Mouse (Mus musculus) right cerebral cortex, postnatal 14 days (tissue): ENCODE measurements around the gene Shtn1.
A peak's percentile ranks its signal among the peaks of the same experiment; 100 is the strongest.

Experiments used
- DNase-seq: peaks from one replicate; pipeline ENCODE4 v3.0.0; 2022

The Shtn1 gene

GRCm38 (mm10) chr19:58963011-58963410 is 112.9 kb downstream of the Shtn1 start:
- DNase-seq: no peak

DNA sequence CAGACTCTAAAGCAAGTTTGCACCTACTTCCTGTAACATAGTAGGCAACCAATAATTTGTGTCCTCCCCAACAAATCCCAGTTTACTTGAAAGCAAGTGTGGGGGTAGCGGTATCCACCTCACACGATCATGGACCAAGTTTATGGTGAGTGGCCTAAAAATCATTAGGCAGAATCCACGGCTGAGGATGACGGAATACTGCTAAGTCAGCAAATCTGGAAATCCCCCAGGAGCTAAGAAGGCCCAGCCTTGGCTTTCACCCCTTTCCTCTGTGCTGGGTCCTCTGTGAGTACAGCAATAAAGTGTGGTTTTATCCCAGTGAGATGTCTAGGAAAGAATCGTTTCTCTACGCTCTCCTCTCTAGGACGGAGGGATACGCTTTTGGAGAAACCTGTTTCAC is 121.1 kb downstream of the Shtn1 start:
- DNase-seq: no peak

DNA sequence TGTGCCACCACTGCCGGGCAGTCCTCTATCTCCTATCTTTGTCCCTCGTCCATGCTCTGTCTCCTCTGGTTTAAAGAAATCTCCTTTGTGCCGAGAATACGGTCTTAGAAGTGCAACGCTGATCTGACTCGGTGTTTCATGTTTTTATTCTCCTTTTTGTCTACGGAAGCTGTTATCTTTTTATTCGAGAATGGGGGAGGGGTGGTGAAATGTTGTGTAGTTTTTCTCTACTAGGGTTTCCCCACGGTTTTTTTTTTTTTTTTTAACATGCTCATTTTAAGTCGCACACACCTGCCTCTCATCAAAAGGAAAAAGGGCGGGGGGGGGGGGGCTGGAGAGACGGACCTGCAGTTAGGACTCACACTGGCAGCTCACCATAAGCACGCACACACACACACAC is 123.7 kb downstream of the Shtn1 start:
- DNase-seq: no peak

- DNase-seq: no peak
Measured at GRCm38 (mm10) chr19:58951521-58951920, 124.4 kb downstream of the Shtn1 start.

GRCm38 (mm10) chr19:58945959-58946358 is 129.9 kb downstream of the Shtn1 start:
- no peak for DNase-seq

- DNase-seq: peak; percentile 94
Measured at GRCm38 (mm10) chr19:58942841-58943828, 132.8 kb downstream of the Shtn1 start, which contains the start of the genes Eno4 and Hspa12a. Eno4 (plus strand) TSS chr19:58943425. Hspa12a (minus strand) TSS chr19:58943654.

DNA sequence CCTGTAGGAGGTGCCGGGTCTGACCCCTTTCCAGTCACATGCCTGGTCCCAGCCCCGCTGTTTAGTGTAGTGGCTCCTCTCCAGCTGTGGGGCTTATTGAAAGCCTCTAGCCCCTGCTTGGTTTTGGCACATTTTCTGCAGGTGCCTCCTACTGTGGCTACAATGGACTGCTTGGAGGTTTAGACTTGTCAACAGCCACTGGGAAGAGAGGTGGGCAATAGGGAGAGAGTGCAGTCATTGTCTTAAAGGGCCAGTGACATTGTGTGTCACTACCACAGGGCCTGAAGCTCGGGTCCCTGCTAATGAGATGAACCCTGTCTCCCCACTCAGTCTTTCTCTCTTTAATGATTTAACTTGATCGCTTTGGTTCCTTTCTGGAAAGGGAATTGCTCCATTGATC is 142.8 kb downstream of the Shtn1 start:
- DNase-seq: no peak

DNA sequence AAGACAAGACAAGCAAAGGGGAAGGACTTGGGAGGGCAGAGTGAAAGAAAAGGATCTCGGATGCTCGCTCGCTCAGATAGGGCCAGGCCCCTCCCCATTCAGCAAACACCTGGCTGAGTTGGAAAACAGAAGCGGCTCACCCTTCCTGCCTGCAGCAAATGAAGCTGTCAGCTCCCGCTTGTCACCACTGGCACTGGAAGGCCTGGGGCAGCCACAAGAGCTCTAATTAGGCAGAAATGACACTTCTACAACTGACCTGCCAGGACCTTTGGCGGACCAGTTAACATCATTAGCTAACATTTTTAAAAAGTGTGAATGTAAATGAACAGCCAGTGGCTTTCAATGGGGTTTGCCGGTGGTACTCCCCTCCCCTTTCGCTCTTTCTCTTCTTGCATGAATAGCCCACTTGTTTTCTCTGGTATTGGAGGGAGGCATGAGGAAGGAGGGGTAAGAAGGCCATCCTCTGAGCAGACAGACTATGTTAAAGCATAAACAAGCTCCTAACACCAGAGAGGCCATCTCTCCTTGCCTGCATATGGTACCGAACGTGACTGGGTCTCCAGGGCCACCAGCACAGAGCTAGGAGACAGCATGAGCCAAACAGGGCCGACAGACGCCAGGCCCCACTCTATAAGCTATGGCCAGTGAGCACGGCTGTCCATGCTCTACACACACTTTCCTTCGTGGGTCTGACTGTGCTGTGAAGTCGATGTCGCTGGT is 144.7 kb downstream of the Shtn1 start:
- no peak for DNase-seq
